Mouse (Mus musculus): ENCODE measurements around the gene Cast. TPM values are rescaled to one million over a fixed set of nuclear protein-coding genes. Genes with fewer than 3 reads are reported as not detected.

Gene Cast
- polyA plus RNA-seq, 1 experiment from 2014 or later, result 6.4 TPM

GRCm38 (mm10) chr13:74794435-74794834 is 14.2 kb downstream of the Cast start:
- ATAC-seq, result no peak
- H3K4me3 ChIP-seq (replicated peaks; ENCODE audit: low read length), result no peak overlapping the region
- WGBS, result 73% methylated on average over 1 of the region's 1 CpGs
- no peak overlapping the region for H3K9ac ChIP-seq (replicated peaks; ENCODE audit: low read depth, low read length)
- no peak overlapping the region for H3K4me2 ChIP-seq (ENCODE audit: low read length)
- no peaks in the 10 kb centered on the region for H3K27me3 ChIP-seq (replicated peaks; ENCODE audit: control insufficient read depth, insufficient read depth, low read length)
- no peaks in the 10 kb centered on the region for H3K36me3 ChIP-seq (ENCODE audit: control insufficient read depth, insufficient read depth)
- H3K4me1 ChIP-seq (replicated peaks; ENCODE audit: control insufficient read depth, insufficient read depth, low read length), result no peaks in the 10 kb centered on the region
- H3K27ac ChIP-seq (ENCODE audit: low read length), result no peak overlapping the region
- H3K9me3 ChIP-seq (ENCODE audit: control insufficient read depth, low read length), result no peaks in the 10 kb centered on the region

- Histone ChIP-seq H3K9ac (replicated peaks; ENCODE audit: low read depth, low read length) (no peak overlapping the region), H3K27ac (ENCODE audit: low read length) (no peak overlapping the region), H3K9me3 (ENCODE audit: control insufficient read depth, low read length) (no peaks in the 10 kb centered on the region), H3K36me3 (ENCODE audit: control insufficient read depth, insufficient read depth) (no peaks in the 10 kb centered on the region), H3K4me1 (replicated peaks; ENCODE audit: control insufficient read depth, insufficient read depth, low read length) (no peaks in the 10 kb centered on the region), H3K27me3 (replicated peaks; ENCODE audit: control insufficient read depth, insufficient read depth, low read length) (no peaks in the 10 kb centered on the region), H3K4me2 (ENCODE audit: low read length) (no peak overlapping the region), H3K4me3 (replicated peaks; ENCODE audit: low read length) (no peak overlapping the region)
- WGBS, result 0% methylated on average over 1 of the region's 1 CpGs
- no peak for ATAC-seq
Measured at GRCm38 (mm10) chr13:74787681-74788080, 20.9 kb downstream of the Cast start.

DNA sequence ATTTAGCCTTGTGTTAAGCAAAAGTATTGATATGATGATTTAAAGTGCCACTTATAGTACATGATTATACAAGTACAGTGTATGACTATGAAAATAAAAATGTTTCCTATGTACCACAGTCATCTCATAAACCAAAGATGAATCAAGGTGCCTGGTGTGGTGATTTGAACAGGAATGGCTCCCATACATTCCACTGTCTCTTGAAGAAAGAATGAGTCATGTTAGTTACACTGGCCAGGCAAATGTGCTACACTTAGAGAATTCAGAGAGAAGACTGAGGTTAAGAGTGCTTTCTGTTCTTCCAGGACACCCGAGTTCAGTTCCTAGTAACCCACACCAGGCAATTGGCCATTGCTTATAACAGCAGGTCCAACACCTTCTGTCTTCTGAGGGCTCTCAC is 36.5 kb downstream of the Cast start:
- ATAC-seq, result no peak
- H3K36me3 ChIP-seq (ENCODE audit: control insufficient read depth, insufficient read depth), result no peaks in the 10 kb centered on the region
- H3K27me3 ChIP-seq (replicated peaks; ENCODE audit: control insufficient read depth, insufficient read depth, low read length), result no peaks in the 10 kb centered on the region
- peaks cover 3% of the 10 kb centered on the region; the same call in 1 of the 2 replicates for H3K4me1 ChIP-seq (replicated peaks; ENCODE audit: control insufficient read depth, insufficient read depth, low read length)
- no peak overlapping the region for H3K9ac ChIP-seq (replicated peaks; ENCODE audit: low read depth, low read length)
- H3K9me3 ChIP-seq (ENCODE audit: control insufficient read depth, low read length), result no peaks in the 10 kb centered on the region
- H3K27ac ChIP-seq (ENCODE audit: low read length), result no peak overlapping the region
- no peak overlapping the region for H3K4me3 ChIP-seq (replicated peaks; ENCODE audit: low read length)
- 76% methylated on average over 1 of the region's 1 CpGs for WGBS
- no peak overlapping the region for H3K4me2 ChIP-seq (ENCODE audit: low read length)

GRCm38 (mm10) chr13:74770480-74770879 is 38.1 kb downstream of the Cast start:
- peak overlapping the region; percentile 45 for H3K9ac ChIP-seq (replicated peaks; ENCODE audit: low read depth, low read length)
- peaks cover 3% of the 10 kb centered on the region; the same call in 1 of the 2 replicates for H3K4me1 ChIP-seq (replicated peaks; ENCODE audit: control insufficient read depth, insufficient read depth, low read length)
- peak overlapping the region; percentile 45 for H3K4me3 ChIP-seq (replicated peaks; ENCODE audit: low read length)
- H3K4me2 ChIP-seq (ENCODE audit: low read length), result peak overlapping the region; percentile 81
- H3K27me3 ChIP-seq (replicated peaks; ENCODE audit: control insufficient read depth, insufficient read depth, low read length), result no peaks in the 10 kb centered on the region
- H3K27ac ChIP-seq (ENCODE audit: low read length), result no peak overlapping the region
- WGBS, result 0% methylated on average over 21 of the region's 21 CpGs
- H3K9me3 ChIP-seq (ENCODE audit: control insufficient read depth, low read length), result no peaks in the 10 kb centered on the region
- no peaks in the 10 kb centered on the region for H3K36me3 ChIP-seq (ENCODE audit: control insufficient read depth, insufficient read depth)
- peak; percentile 98 for ATAC-seq

DNA sequence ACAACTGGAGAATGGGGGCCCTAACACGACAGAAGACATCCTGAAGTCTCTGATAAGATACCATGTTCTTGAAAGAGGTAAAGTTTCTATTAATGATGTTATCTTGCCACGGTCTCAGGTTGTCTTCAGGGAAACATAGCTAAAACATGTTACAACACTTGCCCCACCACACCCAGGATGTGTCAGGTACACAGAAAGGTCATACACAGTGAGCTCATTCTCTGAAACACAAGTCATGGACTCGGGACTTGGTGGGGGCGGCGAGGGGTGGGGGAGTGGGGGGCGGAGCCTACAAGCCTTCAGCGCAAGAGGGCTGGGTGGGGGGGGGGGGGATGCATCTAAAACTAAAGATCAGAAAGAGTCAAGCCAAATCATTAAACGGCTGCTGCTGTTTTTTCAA is 38.7 kb downstream of the Cast start:
- Histone ChIP-seq H3K4me2 (ENCODE audit: low read length) (peak overlapping the region; percentile 81), H3K9ac (replicated peaks; ENCODE audit: low read depth, low read length) (peak overlapping the region; percentile 45; the same call in 1 of the 2 replicates), H3K4me3 (replicated peaks; ENCODE audit: low read length) (peak overlapping the region; percentile 45), H3K27ac (ENCODE audit: low read length) (no peak overlapping the region), H3K4me1 (replicated peaks; ENCODE audit: control insufficient read depth, insufficient read depth, low read length) (peaks cover 3% of the 10 kb centered on the region; the same call in 1 of the 2 replicates), H3K36me3 (ENCODE audit: control insufficient read depth, insufficient read depth) (no peaks in the 10 kb centered on the region), H3K27me3 (replicated peaks; ENCODE audit: control insufficient read depth, insufficient read depth, low read length) (no peaks in the 10 kb centered on the region), H3K9me3 (ENCODE audit: control insufficient read depth, low read length) (no peaks in the 10 kb centered on the region)
- peak; percentile 21; the same call in 1 of the 2 replicates for ATAC-seq
- WGBS, result 11% methylated on average over 8 of the region's 8 CpGs

- Histone ChIP-seq H3K4me1 (replicated peaks; ENCODE audit: control insufficient read depth, insufficient read depth, low read length) (peaks cover 3% of the 10 kb centered on the region; the same call in 1 of the 2 replicates), H3K36me3 (ENCODE audit: control insufficient read depth, insufficient read depth) (no peaks in the 10 kb centered on the region), H3K4me2 (ENCODE audit: low read length) (no peak overlapping the region), H3K4me3 (replicated peaks; ENCODE audit: low read length) (no peak overlapping the region), H3K9ac (replicated peaks; ENCODE audit: low read depth, low read length) (no peak overlapping the region), H3K27ac (ENCODE audit: low read length) (no peak overlapping the region), H3K27me3 (replicated peaks; ENCODE audit: control insufficient read depth, insufficient read depth, low read length) (no peaks in the 10 kb centered on the region), H3K9me3 (ENCODE audit: control insufficient read depth, low read length) (no peaks in the 10 kb centered on the region)
- no peak for ATAC-seq
- 79% methylated on average over 2 of the region's 2 CpGs for whole genome bisulfite sequencing
Measured at GRCm38 (mm10) chr13:74767186-74767585, 41.4 kb downstream of the Cast start.

GRCm38 (mm10) chr13:74762741-74763140 is 45.9 kb downstream of the Cast start:
- Histone ChIP-seq H3K4me3 (replicated peaks; ENCODE audit: low read length) (no peak overlapping the region), H3K27me3 (replicated peaks; ENCODE audit: control insufficient read depth, insufficient read depth, low read length) (no peaks in the 10 kb centered on the region), H3K36me3 (ENCODE audit: control insufficient read depth, insufficient read depth) (no peaks in the 10 kb centered on the region), H3K4me2 (ENCODE audit: low read length) (no peak overlapping the region), H3K9me3 (ENCODE audit: control insufficient read depth, low read length) (no peaks in the 10 kb centered on the region), H3K9ac (replicated peaks; ENCODE audit: low read depth, low read length) (no peak overlapping the region), H3K4me1 (replicated peaks; ENCODE audit: control insufficient read depth, insufficient read depth, low read length) (no peaks in the 10 kb centered on the region), H3K27ac (ENCODE audit: low read length) (no peak overlapping the region)
- WGBS, result 90% methylated on average over 1 of the region's 1 CpGs
- no peak for ATAC-seq

DNA sequence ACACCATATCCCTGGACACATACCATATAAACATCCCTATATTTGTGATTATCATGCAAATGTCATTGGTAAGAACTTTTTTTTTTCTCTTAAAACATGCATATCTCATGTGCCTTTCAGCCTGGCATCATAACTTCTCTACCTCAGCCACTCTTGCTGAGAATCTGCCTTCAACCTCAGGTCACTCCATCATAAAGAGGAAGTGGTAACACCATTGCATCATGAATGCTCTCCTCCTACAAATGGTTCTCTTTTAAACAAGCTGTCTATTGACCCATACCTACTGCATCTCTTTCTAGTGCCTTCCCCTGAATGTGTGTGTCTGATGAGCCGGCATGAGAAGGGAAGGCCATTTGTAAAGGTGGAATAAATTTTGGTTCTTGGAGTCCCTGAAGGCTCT is 49.5 kb downstream of the Cast start:
- no peak for ATAC-seq
- 94% methylated on average over 1 of the region's 1 CpGs for WGBS
- Histone ChIP-seq H3K9ac (replicated peaks; ENCODE audit: low read depth, low read length) (no peak overlapping the region), H3K27ac (ENCODE audit: low read length) (no peak overlapping the region), H3K4me2 (ENCODE audit: low read length) (no peak overlapping the region), H3K4me3 (replicated peaks; ENCODE audit: low read length) (no peak overlapping the region), H3K4me1 (replicated peaks; ENCODE audit: control insufficient read depth, insufficient read depth, low read length) (no peaks in the 10 kb centered on the region), H3K9me3 (ENCODE audit: control insufficient read depth, low read length) (no peaks in the 10 kb centered on the region), H3K27me3 (replicated peaks; ENCODE audit: control insufficient read depth, insufficient read depth, low read length) (no peaks in the 10 kb centered on the region), H3K36me3 (ENCODE audit: control insufficient read depth, insufficient read depth) (no peaks in the 10 kb centered on the region)

DNA sequence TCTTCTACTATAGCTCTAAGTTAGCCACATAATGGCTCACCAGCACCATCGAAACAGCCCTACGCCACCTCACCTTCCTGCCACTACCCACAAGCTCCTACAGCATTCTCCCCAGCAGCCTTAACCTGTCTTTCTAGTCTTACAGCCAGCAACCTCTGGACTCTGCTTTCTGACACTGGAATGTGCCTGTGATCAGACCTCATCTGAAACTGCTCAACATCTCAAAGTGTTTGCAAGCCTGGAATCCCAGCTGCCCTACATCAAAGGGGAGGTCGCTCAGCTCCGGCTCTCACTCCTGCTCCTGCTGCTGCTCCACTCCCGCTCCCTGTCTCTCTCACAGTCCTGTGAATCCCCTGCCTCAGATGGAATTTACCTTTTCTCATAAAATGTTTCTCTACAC is 65.4 kb downstream of the Cast start:
- Histone ChIP-seq H3K9ac (replicated peaks; ENCODE audit: low read depth, low read length) (no peak overlapping the region), H3K27me3 (replicated peaks; ENCODE audit: control insufficient read depth, insufficient read depth, low read length) (no peaks in the 10 kb centered on the region), H3K4me3 (replicated peaks; ENCODE audit: low read length) (no peak overlapping the region), H3K36me3 (ENCODE audit: control insufficient read depth, insufficient read depth) (no peaks in the 10 kb centered on the region), H3K4me2 (ENCODE audit: low read length) (no peak overlapping the region), H3K4me1 (replicated peaks; ENCODE audit: control insufficient read depth, insufficient read depth, low read length) (no peaks in the 10 kb centered on the region), H3K27ac (ENCODE audit: low read length) (no peak overlapping the region), H3K9me3 (ENCODE audit: control insufficient read depth, low read length) (no peaks in the 10 kb centered on the region)
- WGBS, result 80% methylated on average over 5 of the region's 5 CpGs
- no peak for ATAC-seq

DNA sequence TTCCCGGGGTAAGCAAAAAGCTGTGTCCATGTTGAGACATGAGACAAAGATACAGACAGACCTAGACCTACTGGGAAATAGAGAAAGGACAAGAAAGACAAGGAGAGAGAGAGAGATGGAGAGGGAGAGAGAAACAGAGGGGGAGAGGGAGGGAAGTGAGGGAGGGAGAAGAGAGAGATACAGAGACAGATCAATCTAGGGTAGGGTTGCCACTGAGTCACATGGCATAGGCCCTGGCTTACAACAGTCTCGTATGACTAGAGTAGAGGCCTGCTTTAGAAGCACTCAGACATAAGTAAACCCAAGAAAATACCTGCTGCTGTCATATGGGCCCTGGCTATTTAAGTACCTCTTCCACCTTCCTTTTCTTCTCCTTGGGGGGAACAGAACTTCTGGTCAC is 72.2 kb downstream of the Cast start:
- Histone ChIP-seq H3K9ac (replicated peaks; ENCODE audit: low read depth, low read length) (no peak overlapping the region), H3K4me1 (replicated peaks; ENCODE audit: control insufficient read depth, insufficient read depth, low read length) (no peaks in the 10 kb centered on the region), H3K9me3 (ENCODE audit: control insufficient read depth, low read length) (no peaks in the 10 kb centered on the region), H3K36me3 (ENCODE audit: control insufficient read depth, insufficient read depth) (no peaks in the 10 kb centered on the region), H3K4me3 (replicated peaks; ENCODE audit: low read length) (no peak overlapping the region), H3K4me2 (ENCODE audit: low read length) (no peak overlapping the region), H3K27me3 (replicated peaks; ENCODE audit: control insufficient read depth, insufficient read depth, low read length) (no peaks in the 10 kb centered on the region), H3K27ac (ENCODE audit: low read length) (no peak overlapping the region)
- no peak for ATAC-seq
- WGBS, result 86% methylated on average over 2 of the region's 2 CpGs

Data from forebrain, embryonic 16.5 days (tissue).